Mouse (Mus musculus) liver, adult 2 months (tissue): ENCODE measurements around the gene Usp40. TPM values are rescaled to one million over a fixed set of nuclear protein-coding genes. Genes with fewer than 3 reads are reported as not detected.

Experiments
- DNase-seq: peaks from one replicate; pipeline ENCODE4 v3.0.0-alpha.2; 2011; ENCODE audit warnings: low read depth, low spot score; ENCODE audit errors: extremely low read depth
- H3K27ac ChIP-seq: fragments of 200-500 bp; replicated peaks from 2 replicates; pipeline ENCODE4 v1.5.1; 2012; ENCODE audit warnings: low read depth, mild to moderate bottlenecking, control low read depth, inconsistent platforms, low read length; ENCODE audit not compliant: insufficient read depth
- H3K27me3 ChIP-seq: fragments of 200-500 bp; 2 replicates; pipeline ENCODE4 v1.6.1; 2012; ENCODE audit warnings: mild to moderate bottlenecking, moderate library complexity, low read length, inconsistent platforms; ENCODE audit not compliant: control insufficient read depth, insufficient read depth
- H3K36me3 ChIP-seq: fragments of 200-500 bp; 2 replicates; pipeline ENCODE4 v1.6.1; 2012; ENCODE audit warnings: low read length, inconsistent platforms; ENCODE audit not compliant: control insufficient read depth, insufficient read depth
- H3K4me1 ChIP-seq: fragments of 200-500 bp; 2 replicates; pipeline ENCODE4 v1.6.1; 2011; ENCODE audit warnings: low read length; ENCODE audit not compliant: control insufficient read depth, insufficient read depth
- H3K4me3 ChIP-seq: fragments of 200-500 bp; 2 replicates; pipeline ENCODE4 v1.5.1; 2011; ENCODE audit warnings: low read depth, mild to moderate bottlenecking, control low read depth, low read length, moderate library complexity; ENCODE audit not compliant: insufficient read depth
- H3K79me2 ChIP-seq: fragments of 200-500 bp; 2 replicates; pipeline ENCODE4 v1.6.1; 2012; ENCODE audit warnings: inconsistent platforms, mild to moderate bottlenecking, low read length, moderate library complexity; ENCODE audit not compliant: control insufficient read depth, insufficient read depth
- H3K9ac ChIP-seq: fragments of 200-500 bp; 2 replicates; pipeline ENCODE4 v1.6.1; 2012; ENCODE audit warnings: low read depth, mild to moderate bottlenecking, control low read depth, inconsistent platforms, low read length
- CTCF ChIP-seq: fragments of 200-500 bp; IDR thresholded peaks from 2 replicates; pipeline ENCODE4 v1.5.1; 2011; ENCODE audit warnings: low read depth, low read length, control low read depth
- POLR2A ChIP-seq: fragments of 200-500 bp; IDR thresholded peaks from 2 replicates; pipeline ENCODE4 v1.6.1; 2011; ENCODE audit warnings: low read length, control low read depth; ENCODE audit not compliant: insufficient read depth; ENCODE audit errors: extremely low read depth
- WGBS: fragments of 180-500 bp; shearing (Covaris S2); methylation state at CpG from one replicate; pipeline ENCODE4 v1.1.7; 2018; 5-methylcytosine and 5-hydroxymethylcytosine counted together
- polyA plus RNA-seq: library from polyadenylated mRNA; depleted of rRNA; stranded (reverse); fragments of >200 nt; gene quantifications from 2 replicates; pipeline ENCODE4 v1.2.3, GENCODE M21; 2012
- total RNA-seq: library from RNA; depleted of rRNA; stranded (reverse); fragments of >200 nt; gene quantifications from 2 replicates; pipeline ENCODE4 v1.2.3, GENCODE M21; 2014

Gene Usp40
- total and polyA plus RNA-seq, 2 experiments, result 8.6 to 29.8 TPM

DNA sequence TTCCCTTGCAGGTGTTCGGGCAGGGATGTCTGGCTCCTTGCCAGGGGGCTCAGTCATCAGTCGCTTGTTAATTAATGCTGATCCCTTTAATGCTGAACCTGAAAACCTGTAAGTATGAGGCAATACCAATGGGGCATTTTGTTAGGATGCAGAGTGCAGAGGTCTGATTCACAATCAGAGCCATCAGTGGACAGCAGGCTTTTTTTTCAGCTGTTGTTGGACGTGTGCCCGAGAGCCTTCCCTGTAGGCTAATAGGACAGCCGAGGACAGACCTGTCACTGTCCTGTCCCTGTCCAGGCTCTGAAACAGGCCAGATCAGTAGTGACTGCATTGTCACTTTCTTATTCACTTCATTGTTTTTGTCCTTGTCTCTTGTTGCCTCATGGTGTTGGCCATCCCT lies 78.6 kb downstream of the Usp40 start:
- Histone ChIP-seq H3K9ac (no peak overlapping the region), H3K36me3 (peaks cover 28% of the 10 kb centered on the region), H3K27ac (no peak overlapping the region), H3K4me1 (peaks cover 7% of the 10 kb centered on the region), H3K27me3 (no peaks in the 10 kb centered on the region), H3K79me2 (no peaks in the 10 kb centered on the region), H3K4me3 (no peak overlapping the region)
- 28% methylated on average over 5 of the region's 5 CpGs for WGBS
- peak; percentile 85 for DNase-seq
- TF ChIP-seq CTCF (no peak), POLR2A (no peak)

DNA sequence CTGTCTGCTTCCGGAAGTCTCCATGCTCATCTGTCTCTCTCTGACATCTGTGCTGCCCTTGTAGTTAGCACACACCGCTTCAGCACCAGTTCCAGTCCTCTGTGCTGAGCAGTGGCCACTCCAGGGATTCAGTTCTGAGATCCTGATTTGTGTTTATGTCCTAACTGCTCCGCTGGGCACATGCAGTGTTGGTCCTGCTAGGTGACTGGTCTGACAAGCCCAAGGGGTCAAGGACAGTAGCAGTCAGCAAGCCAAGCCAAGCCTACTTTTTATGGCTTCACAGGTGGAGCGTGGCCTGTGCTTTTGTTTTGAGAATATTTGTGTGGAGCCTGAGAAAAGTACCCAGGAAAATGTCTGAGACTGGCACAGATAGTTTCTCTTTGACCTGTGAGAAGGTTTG lies 83.5 kb downstream of the Usp40 start:
- peak; percentile 91 for DNase-seq
- TF ChIP-seq CTCF (no peak), POLR2A (no peak)
- 32% methylated on average over 4 of the region's 4 CpGs for WGBS
- Histone ChIP-seq H3K27ac (peak overlapping the region; percentile 54), H3K27me3 (no peaks in the 10 kb centered on the region), H3K36me3 (peaks cover 23% of the 10 kb centered on the region), H3K79me2 (no peaks in the 10 kb centered on the region), H3K4me1 (peaks cover 13% of the 10 kb centered on the region), H3K4me3 (no peak overlapping the region), H3K9ac (no peak overlapping the region)

- Histone ChIP-seq H3K27ac (no peak overlapping the region), H3K4me3 (no peak overlapping the region), H3K36me3 (peaks cover 23% of the 10 kb centered on the region), H3K79me2 (no peaks in the 10 kb centered on the region), H3K9ac (no peak overlapping the region), H3K27me3 (no peaks in the 10 kb centered on the region), H3K4me1 (peaks cover 13% of the 10 kb centered on the region)
- peak; percentile 63 for DNase-seq
- peak; percentile 37; the same call in 1 of the 2 replicates for TF ChIP-seq CTCF
- no peak for TF ChIP-seq POLR2A
- WGBS, result 14% methylated on average over 1 of the region's 1 CpGs
Measured at GRCm38 (mm10) chr1:87922666-87923065, 85.7 kb downstream of the Usp40 start.

- Histone ChIP-seq H3K4me1 (peaks cover 10% of the 10 kb centered on the region), H3K27me3 (no peaks in the 10 kb centered on the region), H3K27ac (no peak overlapping the region), H3K4me3 (no peak overlapping the region), H3K9ac (no peak overlapping the region), H3K79me2 (no peaks in the 10 kb centered on the region), H3K36me3 (peaks cover 9% of the 10 kb centered on the region; the same call in 1 of the 2 replicates)
- WGBS, result 23% methylated on average over 3 of the region's 3 CpGs
- TF ChIP-seq POLR2A (no peak), CTCF (no peak)
- DNase-seq, result no peak
Measured at GRCm38 (mm10) chr1:87920056-87920614, 88.2 kb downstream of the Usp40 start.

- DNase-seq, result no peak
- H3K27ac ChIP-seq, result no peak overlapping the region
- no peaks in the 10 kb centered on the region for H3K79me2 ChIP-seq
- H3K9ac ChIP-seq, result no peak overlapping the region
- no peaks in the 10 kb centered on the region for H3K4me1 ChIP-seq
- no peak for TF ChIP-seq POLR2A
- no peak for TF ChIP-seq CTCF
- H3K27me3 ChIP-seq, result no peaks in the 10 kb centered on the region
- H3K36me3 ChIP-seq, result peaks cover 10% of the 10 kb centered on the region; the same call in 1 of the 2 replicates
- H3K4me3 ChIP-seq, result no peak overlapping the region
- 92% methylated on average over 2 of the region's 2 CpGs for WGBS
Measured at GRCm38 (mm10) chr1:87918061-87918460, 90.3 kb downstream of the Usp40 start.

DNA sequence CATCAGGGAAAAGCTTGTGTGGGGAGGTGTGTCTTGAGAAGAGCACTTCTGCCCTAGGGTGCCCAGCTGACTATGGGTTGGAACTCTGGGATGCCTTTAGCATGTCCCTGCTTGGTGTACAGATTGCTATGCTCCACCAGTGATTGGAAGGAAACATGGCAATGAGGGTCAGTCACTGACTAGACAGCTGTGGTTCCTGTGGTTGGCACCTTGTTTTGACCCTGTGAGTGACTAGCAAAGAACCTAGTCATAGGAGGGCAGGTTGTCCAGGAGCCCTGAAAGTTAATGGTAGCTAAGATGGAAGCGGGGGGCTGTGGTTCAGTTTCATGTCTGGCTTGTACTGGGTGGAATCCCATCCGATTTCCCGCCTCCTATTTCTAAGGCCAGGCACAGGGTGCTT lies 91.0 kb downstream of the Usp40 start:
- TF ChIP-seq POLR2A, result no peak
- no peak for TF ChIP-seq CTCF
- 97% methylated on average over 3 of the region's 3 CpGs for WGBS
- no peak overlapping the region for H3K4me3 ChIP-seq
- no peaks in the 10 kb centered on the region for H3K79me2 ChIP-seq
- H3K27me3 ChIP-seq, result no peaks in the 10 kb centered on the region
- no peak for DNase-seq
- peaks cover 10% of the 10 kb centered on the region; the same call in 1 of the 2 replicates for H3K36me3 ChIP-seq
- H3K4me1 ChIP-seq, result no peaks in the 10 kb centered on the region
- no peak overlapping the region for H3K9ac ChIP-seq
- no peak overlapping the region for H3K27ac ChIP-seq
